Mouse (Mus musculus): ENCODE measurements around the gene BC049730. TPM values are rescaled to one million over a fixed set of nuclear protein-coding genes. Genes with fewer than 3 reads are reported as not detected.
"Not testable (repeated sequence)": the region's sequence is repeated elsewhere in the genome, so short reads cannot be mapped to it uniquely, and the experiment has no call there.

The BC049730 gene
- polyA plus RNA-seq, 1 experiment from 2014 or later, result not detected

DNA sequence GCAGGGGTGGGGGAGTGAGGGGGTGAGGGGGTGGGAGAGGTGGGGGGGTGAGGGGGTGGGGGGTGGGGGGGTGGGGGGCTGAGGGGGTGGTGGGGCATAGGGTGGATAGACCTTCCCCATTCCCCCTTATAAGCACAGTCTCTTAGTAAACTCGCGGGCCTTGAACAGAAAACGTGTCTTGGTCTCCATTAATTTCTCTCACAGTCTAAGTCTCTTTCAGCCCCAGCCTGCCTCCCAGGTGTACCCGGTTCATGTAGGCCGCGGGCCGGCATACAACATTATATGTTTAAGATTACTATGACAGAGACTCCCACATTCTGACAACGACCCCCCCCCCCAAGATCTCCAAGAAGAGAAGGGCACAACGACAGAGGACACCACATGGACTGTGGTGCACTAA is 6.2 kb upstream of the BC049730 start:
- not testable (repeated sequence) for H3K9ac ChIP-seq; ATAC-seq (ENCODE audit: insufficient number of reproducible peaks, low FRiP score, low TSS enrichment, low read depth); H3K27ac ChIP-seq; H3K27me3 ChIP-seq; H3K9me3 ChIP-seq; H3K4me1 ChIP-seq; H3K36me3 ChIP-seq; H3K4me3 ChIP-seq; H3K4me2 ChIP-seq
- WGBS, result 75% methylated on average over 9 of the region's 9 CpGs

GRCm38 (mm10) chr7:24715039-24715438 is 6.0 kb downstream of the BC049730 start:
- Histone ChIP-seq H3K9ac (no peak overlapping the region), H3K4me2 (no peak overlapping the region), H3K4me3 (no peak overlapping the region), H3K9me3 (no peaks in the 10 kb centered on the region), H3K27me3 (no peaks in the 10 kb centered on the region), H3K36me3 (no peaks in the 10 kb centered on the region), H3K27ac (no peak overlapping the region), H3K4me1 (no peaks in the 10 kb centered on the region)
- WGBS, result 74% methylated on average over 6 of the region's 6 CpGs
- ATAC-seq (ENCODE audit: insufficient number of reproducible peaks, low FRiP score, low TSS enrichment, low read depth), result no peak

DNA sequence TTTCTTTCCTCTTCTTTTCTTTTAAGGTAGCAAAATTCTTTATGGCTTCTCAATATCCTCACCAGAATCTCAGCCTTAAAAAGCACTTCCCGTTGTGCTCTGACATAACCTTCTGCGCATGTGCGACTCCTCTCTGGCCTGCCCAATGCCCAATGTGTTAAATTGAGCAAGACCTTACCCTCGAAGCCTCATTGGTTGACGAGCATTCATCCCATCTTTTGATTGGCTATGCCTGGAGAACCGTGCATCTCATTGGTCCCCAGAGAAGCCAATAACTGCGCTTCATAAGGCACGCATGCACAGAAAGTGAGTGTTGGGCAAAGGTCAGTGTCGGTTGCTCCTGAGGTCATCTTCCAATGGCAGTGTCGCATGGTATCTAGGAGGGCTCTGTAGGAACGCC is 17.8 kb downstream of the BC049730 start, which contains the start of gene Gm4763:
Gene Gm4763, minus strand, starts transcription at position 101 of the 400 bp plus-strand sequence.
- not testable (repeated sequence) for H3K4me3 ChIP-seq; H3K27ac ChIP-seq; H3K9ac ChIP-seq; ATAC-seq (ENCODE audit: insufficient number of reproducible peaks, low FRiP score, low TSS enrichment, low read depth); H3K4me1 ChIP-seq; H3K36me3 ChIP-seq; H3K9me3 ChIP-seq; H3K27me3 ChIP-seq; H3K4me2 ChIP-seq
- WGBS, result 90% methylated on average over 11 of the region's 11 CpGs

GRCm38 (mm10) chr7:24735970-24736670 is 27.1 kb downstream of the BC049730 start:
- H3K27ac ChIP-seq, result no peak overlapping the region
- ATAC-seq (ENCODE audit: insufficient number of reproducible peaks, low FRiP score, low TSS enrichment, low read depth), result no peak; the same call in 1 of the 2 replicates
- H3K9ac ChIP-seq, result no peak overlapping the region
- no peaks in the 10 kb centered on the region for H3K27me3 ChIP-seq
- no peaks in the 10 kb centered on the region for H3K9me3 ChIP-seq
- peak overlapping the region; percentile 27 for H3K4me2 ChIP-seq
- H3K4me3 ChIP-seq, result no peak overlapping the region
- WGBS, result 14% methylated on average over 16 of the region's 17 CpGs
- H3K4me1 ChIP-seq, result peaks cover 7% of the 10 kb centered on the region
- no peaks in the 10 kb centered on the region for H3K36me3 ChIP-seq

DNA sequence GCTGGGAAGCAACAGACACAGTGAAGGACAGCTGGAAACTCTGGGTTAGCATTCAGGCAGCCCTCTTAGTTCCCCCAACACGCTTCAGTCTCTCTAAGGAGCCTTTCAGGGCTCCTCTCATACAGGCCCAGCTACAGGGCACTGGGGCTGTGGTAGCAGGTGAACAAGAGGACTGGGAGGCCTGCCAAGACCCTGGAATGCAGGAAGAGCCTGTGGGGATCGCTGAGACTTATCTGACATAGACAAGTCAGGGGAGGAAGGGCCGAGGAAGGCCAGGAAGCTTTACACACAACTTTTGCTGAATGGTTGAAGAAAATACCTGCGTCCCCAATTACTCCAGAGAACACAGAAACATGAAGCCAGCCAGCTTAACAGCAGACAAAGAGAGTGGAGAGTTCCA is 41.7 kb downstream of the BC049730 start:
- Histone ChIP-seq H3K4me2 (no peak overlapping the region), H3K27me3 (no peaks in the 10 kb centered on the region), H3K9me3 (no peaks in the 10 kb centered on the region), H3K27ac (no peak overlapping the region), H3K9ac (no peak overlapping the region), H3K4me1 (no peaks in the 10 kb centered on the region), H3K4me3 (no peak overlapping the region), H3K36me3 (no peaks in the 10 kb centered on the region)
- 45% methylated on average over 4 of the region's 4 CpGs for WGBS
- no peak for ATAC-seq (ENCODE audit: insufficient number of reproducible peaks, low FRiP score, low TSS enrichment, low read depth)

DNA sequence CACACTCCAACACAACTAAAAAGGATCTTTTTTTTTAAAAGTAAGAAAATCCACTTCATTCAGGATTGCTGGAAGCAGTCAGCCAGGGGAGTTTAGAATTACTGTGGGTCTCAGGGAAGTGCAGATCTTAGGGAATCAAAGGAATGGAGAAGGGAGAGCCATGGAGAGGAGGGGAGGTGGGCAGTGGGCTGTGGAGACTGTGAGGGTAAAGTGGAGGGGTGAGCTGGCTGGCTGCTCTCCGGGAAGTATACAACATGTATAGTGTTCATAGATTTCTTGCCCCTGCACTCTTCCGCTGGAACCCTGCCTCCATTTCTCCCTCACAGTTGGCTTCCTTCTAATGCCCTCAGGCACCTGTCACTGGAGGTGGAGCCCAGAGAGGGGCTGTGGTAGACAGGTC is 42.6 kb downstream of the BC049730 start:
- Histone ChIP-seq H3K27me3 (no peaks in the 10 kb centered on the region), H3K4me2 (no peak overlapping the region), H3K4me3 (no peak overlapping the region), H3K27ac (no peak overlapping the region), H3K4me1 (no peaks in the 10 kb centered on the region), H3K9ac (no peak overlapping the region), H3K36me3 (no peaks in the 10 kb centered on the region), H3K9me3 (no peaks in the 10 kb centered on the region)
- WGBS, result 65% methylated on average over 2 of the region's 2 CpGs
- ATAC-seq (ENCODE audit: insufficient number of reproducible peaks, low FRiP score, low TSS enrichment, low read depth), result no peak

GRCm38 (mm10) chr7:24753476-24753875 is 44.4 kb downstream of the BC049730 start:
- WGBS, result 71% methylated on average over 5 of the region's 5 CpGs
- Histone ChIP-seq H3K36me3 (no peaks in the 10 kb centered on the region), H3K4me1 (no peaks in the 10 kb centered on the region)

DNA sequence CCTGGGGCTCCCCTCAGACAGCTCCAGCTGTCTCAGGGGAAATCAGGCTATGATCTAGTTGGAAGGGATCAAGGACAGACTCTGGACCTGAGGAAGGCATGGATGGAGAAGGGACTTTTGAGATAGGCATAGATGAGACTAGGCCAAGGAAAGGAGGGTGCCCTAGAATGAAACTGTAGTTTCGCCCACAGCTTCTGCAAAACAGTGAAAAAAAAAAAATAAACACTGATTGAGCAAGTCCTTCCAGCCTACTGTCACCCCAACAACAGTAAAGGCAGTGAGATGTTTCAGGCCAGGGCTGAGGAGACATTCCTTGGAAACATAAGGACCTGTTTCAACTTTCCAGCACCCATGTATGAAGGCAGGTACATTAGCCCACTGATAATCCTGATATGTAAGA is 49.5 kb downstream of the BC049730 start:
- no peak overlapping the region for H3K27ac ChIP-seq
- H3K4me2 ChIP-seq, result no peak overlapping the region
- H3K9ac ChIP-seq, result no peak overlapping the region
- 71% methylated on average over 1 of the region's 1 CpGs for WGBS
- ATAC-seq (ENCODE audit: insufficient number of reproducible peaks, low FRiP score, low TSS enrichment, low read depth), result no peak
- no peaks in the 10 kb centered on the region for H3K9me3 ChIP-seq
- H3K4me3 ChIP-seq, result no peak overlapping the region
- no peaks in the 10 kb centered on the region for H3K4me1 ChIP-seq
- H3K36me3 ChIP-seq, result no peaks in the 10 kb centered on the region
- no peaks in the 10 kb centered on the region for H3K27me3 ChIP-seq

More at GRCm38 (mm10) chr7:24753476-24753875, 44.4 kb downstream of the BC049730 start:
- Histone ChIP-seq H3K4me2 (no peak overlapping the region), H3K27ac (no peak overlapping the region), H3K9me3 (no peaks in the 10 kb centered on the region), H3K4me3 (no peak overlapping the region), H3K9ac (no peak overlapping the region), H3K27me3 (no peaks in the 10 kb centered on the region)
- no peak for ATAC-seq (ENCODE audit: insufficient number of reproducible peaks, low FRiP score, low TSS enrichment, low read depth)

DNA sequence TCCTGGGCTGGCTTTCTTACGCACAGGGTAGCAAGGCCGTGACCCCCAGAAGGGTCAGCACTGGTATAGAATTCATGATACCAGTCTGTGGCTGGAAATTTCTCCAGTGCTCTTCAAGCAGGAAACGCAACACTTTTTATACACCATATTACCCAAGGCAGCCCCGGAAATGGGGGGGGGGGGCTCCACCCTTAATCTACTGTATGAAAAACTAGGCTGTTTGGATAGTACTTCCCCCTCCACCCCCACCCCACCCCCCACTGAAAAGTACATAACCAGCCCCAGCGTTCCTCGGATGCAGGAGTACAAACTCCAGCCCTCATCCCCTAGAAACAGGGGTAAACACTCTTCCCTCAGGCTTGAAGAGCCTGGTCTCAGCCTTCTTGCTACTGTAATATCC is 51.2 kb downstream of the BC049730 start, which contains the start of gene Cd177:
Gene Cd177, minus strand, starts transcription at position 101 of the 400 bp plus-strand sequence.
- no peak within 1 kb of the TSS for H3K4me3 ChIP-seq
- H3K9me3 ChIP-seq, result no peaks in the 10 kb centered on the region
- ATAC-seq (ENCODE audit: insufficient number of reproducible peaks, low FRiP score, low TSS enrichment, low read depth), result no peak
- no peak within 1 kb of the TSS for H3K9ac ChIP-seq
- no peak within 1 kb of the TSS for H3K4me2 ChIP-seq
- 64% methylated on average over 6 of the region's 6 CpGs for WGBS
- H3K27ac ChIP-seq, result no peak within 1 kb of the TSS
- H3K4me1 ChIP-seq, result no peaks in the 10 kb centered on the region
- no peaks in the 10 kb centered on the region for H3K27me3 ChIP-seq
- no peaks in the 10 kb centered on the region for H3K36me3 ChIP-seq

DNA sequence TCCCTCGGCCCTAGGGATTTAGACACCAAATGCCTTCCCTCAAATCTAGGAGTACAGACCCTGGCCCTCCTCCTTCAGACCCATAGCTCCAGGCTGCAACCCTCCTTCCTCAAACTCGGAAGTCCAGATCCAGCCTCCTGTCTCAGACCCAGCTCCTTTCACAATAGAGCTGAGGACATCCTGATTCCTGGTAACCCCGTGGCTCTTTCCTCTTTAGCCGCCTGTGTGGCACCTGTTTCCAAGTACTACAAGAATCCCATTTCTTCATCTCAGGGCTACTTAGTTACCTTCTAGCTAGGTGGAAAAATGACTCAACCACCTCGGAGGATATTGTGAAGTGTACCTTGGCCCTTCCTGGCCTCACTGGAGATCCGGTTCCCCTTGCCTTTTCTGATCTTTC is 52.1 kb downstream of the BC049730 start:
- Histone ChIP-seq H3K9ac (no peak overlapping the region), H3K27ac (no peak overlapping the region), H3K9me3 (no peaks in the 10 kb centered on the region), H3K27me3 (no peaks in the 10 kb centered on the region), H3K4me1 (no peaks in the 10 kb centered on the region), H3K4me3 (no peak overlapping the region), H3K4me2 (no peak overlapping the region), H3K36me3 (no peaks in the 10 kb centered on the region)
- ATAC-seq (ENCODE audit: insufficient number of reproducible peaks, low FRiP score, low TSS enrichment, low read depth), result no peak
- 80% methylated on average over 6 of the region's 6 CpGs for WGBS

GRCm38 (mm10) chr7:24762574-24762973 is 53.5 kb downstream of the BC049730 start:
- H3K4me2 ChIP-seq, result no peak overlapping the region
- no peaks in the 10 kb centered on the region for H3K27me3 ChIP-seq
- no peak overlapping the region for H3K9ac ChIP-seq
- H3K36me3 ChIP-seq, result no peaks in the 10 kb centered on the region
- no peaks in the 10 kb centered on the region for H3K9me3 ChIP-seq
- 78% methylated on average over 8 of the region's 8 CpGs for WGBS
- no peak overlapping the region for H3K4me3 ChIP-seq
- no peak overlapping the region for H3K27ac ChIP-seq
- no peak for ATAC-seq (ENCODE audit: insufficient number of reproducible peaks, low FRiP score, low TSS enrichment, low read depth)
- no peaks in the 10 kb centered on the region for H3K4me1 ChIP-seq

All from limb, embryonic 15.5 days (tissue).